Mouse (Mus musculus): ENCODE data around the gene Zfp362. TPM values are rescaled to one million over a fixed set of nuclear protein-coding genes. Genes with fewer than 3 reads are reported as not detected.
A peak's percentile ranks its signal among the peaks of the same experiment; 100 is the strongest.

Gene Zfp362
- 45.5 and 51.3 TPM in 2 replicates for polyA plus RNA-seq (2016; fragmentation: Nextera tagmentation; extraction: Ambion mirVana)

DNA sequence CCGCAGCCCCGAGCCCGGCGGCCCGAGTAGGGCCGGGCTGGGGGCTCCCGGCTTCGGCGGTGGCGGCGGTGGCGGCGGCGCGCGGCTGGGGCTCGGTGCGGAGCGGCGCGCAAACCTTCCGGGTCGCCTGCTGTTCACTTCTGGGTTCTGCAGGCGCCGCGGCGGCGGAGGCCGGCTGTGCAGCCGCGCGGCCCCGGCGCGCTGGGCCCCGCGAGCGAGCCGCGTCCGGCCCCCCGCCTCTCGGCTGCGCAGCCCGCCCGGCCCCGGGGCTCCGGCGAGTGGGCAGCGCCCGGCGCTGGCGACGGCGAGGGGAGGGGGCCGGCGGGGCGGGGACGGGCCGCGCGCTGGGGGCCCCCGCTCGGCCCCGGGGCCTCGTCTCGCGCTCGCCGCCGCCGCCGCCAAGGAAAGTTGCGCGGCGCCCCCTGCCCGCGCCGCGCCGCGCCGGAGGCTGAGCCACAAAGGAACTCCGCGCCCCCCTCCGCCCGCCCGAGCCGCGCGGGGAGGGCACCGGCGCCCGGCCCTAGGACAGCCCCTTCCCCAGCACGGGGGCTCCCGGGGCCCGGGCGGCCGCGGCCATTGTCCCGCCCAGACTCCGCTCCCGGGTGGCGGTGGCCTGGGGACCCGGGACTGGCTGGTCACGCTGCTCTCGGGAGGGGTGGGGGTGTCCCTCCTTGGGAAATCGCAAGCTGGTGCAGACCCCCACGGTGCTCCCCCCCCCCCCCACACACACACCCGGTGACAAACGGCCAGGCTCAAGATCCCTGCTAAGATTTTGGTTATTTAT lies at the start of gene Zfp362:
Gene Zfp362 (minus strand): TSS at position 3 of the 784 bp plus-strand sequence.
- Histone ChIP-seq H3K27ac (peak within 1 kb of the TSS; percentile 97), H3K9me3 (no peaks in the 10 kb centered on the region), H3K4me1 (peaks cover 46% of the 10 kb centered on the region), H3K36me3 (no peaks in the 10 kb centered on the region), H3K27me3 (replicated peaks) (no peaks in the 10 kb centered on the region), H3K4me3 (peak within 1 kb of the TSS; percentile 93), H3K4me2 (replicated peaks) (peak within 1 kb of the TSS; percentile 92), H3K9ac (peak within 1 kb of the TSS; percentile 98)
- under 1% methylated on average over 66 of the region's 111 CpGs for WGBS
- ATAC-seq (ENCODE audit: low FRiP score, low read depth), result peak; percentile 74

DNA sequence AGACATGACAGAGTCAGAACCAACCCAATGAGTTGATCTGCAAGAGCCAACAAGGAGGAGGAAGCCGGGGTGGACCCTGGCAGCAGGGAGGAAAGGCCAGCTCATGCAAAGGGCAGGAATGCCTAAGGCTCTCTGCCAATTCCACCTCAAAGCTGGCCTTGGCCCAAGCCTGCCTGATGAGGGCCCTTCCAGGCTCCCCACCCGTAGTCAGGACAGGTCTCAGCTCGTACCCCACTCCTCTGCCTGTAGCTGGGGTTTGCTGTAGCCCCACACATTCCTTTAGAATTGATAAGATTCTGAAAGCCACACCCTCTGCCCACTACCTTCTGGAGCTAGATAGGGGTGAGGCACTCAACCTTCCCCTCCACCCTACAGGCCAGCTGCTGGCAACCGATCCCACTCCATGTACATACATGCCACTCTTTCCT lies 49.8 kb upstream of the Zfp362 start:
- 0 out of 2 replicates have a peak, but pooled peaks cover 5% of the 10 kb centered on the region for H3K9me3 ChIP-seq
- H3K4me1 ChIP-seq, result peaks cover 5% of the 10 kb centered on the region; the same call in 1 of the 2 replicates
- H3K27ac ChIP-seq, result no peak overlapping the region
- ATAC-seq (ENCODE audit: low FRiP score, low read depth), result no peak
- H3K4me3 ChIP-seq, result no peak overlapping the region
- no peak overlapping the region for H3K9ac ChIP-seq
- WGBS, result 90% methylated on average over 4 of the region's 4 CpGs
- H3K36me3 ChIP-seq, result no peaks in the 10 kb centered on the region
- no peak overlapping the region for H3K4me2 ChIP-seq (replicated peaks)
- no peaks in the 10 kb centered on the region for H3K27me3 ChIP-seq (replicated peaks)

DNA sequence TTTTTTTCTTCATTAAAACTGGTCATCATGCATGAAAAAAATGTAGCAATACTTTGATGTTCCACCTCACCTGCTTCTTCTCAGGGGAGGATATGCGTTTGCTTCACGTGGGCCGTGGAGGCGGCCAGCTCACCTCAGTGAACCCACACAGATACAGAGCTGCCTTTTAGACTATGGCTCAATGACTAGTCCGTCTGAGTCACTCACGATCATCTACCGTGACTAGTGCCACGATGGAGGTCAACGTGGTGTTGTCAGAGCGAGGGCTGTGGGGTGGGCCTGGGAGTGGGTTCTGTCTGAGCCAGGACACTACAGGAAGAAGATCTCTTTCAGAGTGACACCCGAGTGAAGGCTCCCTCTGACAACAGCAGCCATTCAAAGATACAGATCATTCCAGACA lies 47.3 kb upstream of the Zfp362 start:
- ATAC-seq (ENCODE audit: low FRiP score, low read depth), result no peak
- Histone ChIP-seq H3K27ac (no peak overlapping the region), H3K9me3 (no peaks in the 10 kb centered on the region), H3K9ac (no peak overlapping the region), H3K4me2 (replicated peaks) (no peak overlapping the region), H3K36me3 (no peaks in the 10 kb centered on the region), H3K27me3 (replicated peaks) (no peaks in the 10 kb centered on the region), H3K4me3 (no peak overlapping the region), H3K4me1 (peaks cover 5% of the 10 kb centered on the region; the same call in 1 of the 2 replicates)
- 86% methylated on average over 11 of the region's 11 CpGs for WGBS

DNA sequence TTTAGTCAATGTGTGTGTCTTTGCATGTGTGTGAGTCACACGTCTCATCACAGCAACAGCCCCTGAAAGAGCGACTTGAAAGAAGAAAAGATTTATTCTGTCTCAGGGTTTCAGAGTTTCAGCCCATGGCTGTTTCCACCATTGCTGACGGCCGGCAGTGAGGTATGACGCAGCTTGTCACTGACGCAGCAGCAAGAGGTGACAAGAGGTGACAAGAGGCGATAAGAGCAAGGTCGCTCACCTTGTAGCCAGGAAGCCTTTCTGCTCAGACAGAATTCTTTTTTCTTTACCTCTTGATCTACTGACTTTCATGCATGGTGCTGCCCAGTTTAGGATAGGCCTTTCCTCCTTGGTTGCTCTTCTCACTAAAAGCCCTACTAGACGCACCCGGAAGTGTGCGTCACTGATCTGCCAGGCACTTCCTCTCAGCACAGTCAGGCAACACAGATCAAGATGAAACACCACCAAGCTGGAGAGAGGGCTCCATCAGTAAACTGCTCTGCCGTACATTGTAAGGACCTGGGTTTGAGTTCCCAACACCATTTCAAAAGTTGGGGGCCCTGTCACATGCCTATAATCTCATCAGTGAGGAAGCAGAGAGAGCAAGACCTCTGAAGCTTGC lies 46.5 kb upstream of the Zfp362 start:
- H3K27me3 ChIP-seq (replicated peaks), result no peaks in the 10 kb centered on the region
- no peaks in the 10 kb centered on the region for H3K9me3 ChIP-seq
- 90% methylated on average over 12 of the region's 12 CpGs for WGBS
- no peak overlapping the region for H3K9ac ChIP-seq
- H3K36me3 ChIP-seq, result no peaks in the 10 kb centered on the region
- H3K4me3 ChIP-seq, result no peak overlapping the region
- no peak for ATAC-seq (ENCODE audit: low FRiP score, low read depth)
- H3K27ac ChIP-seq, result no peak overlapping the region
- no peak overlapping the region for H3K4me2 ChIP-seq (replicated peaks)
- peaks cover 4% of the 10 kb centered on the region; the same call in 1 of the 2 replicates for H3K4me1 ChIP-seq

DNA sequence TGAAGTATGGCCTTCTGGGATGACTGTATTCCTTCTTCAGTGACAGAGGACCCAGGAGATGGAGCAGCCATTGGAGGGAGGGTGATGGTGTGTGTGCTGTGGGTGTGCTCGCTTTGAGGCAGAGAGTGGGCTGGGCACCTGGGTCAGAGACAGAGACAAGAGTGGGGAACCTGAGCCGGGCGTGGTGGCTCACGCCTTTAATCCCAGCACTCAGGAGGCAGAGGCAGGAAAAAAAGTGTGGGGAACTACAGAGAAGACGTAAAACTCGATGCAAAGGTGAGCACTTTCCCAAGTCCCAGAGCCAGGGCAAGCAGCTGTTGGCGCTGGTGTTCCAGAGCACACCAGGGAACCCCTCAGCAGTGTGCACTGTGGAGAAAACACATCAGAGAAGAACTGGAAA lies 43.8 kb upstream of the Zfp362 start:
- no peak overlapping the region for H3K4me3 ChIP-seq
- no peak overlapping the region for H3K4me2 ChIP-seq (replicated peaks)
- no peaks in the 10 kb centered on the region for H3K9me3 ChIP-seq
- 76% methylated on average over 7 of the region's 7 CpGs for WGBS
- no peaks in the 10 kb centered on the region for H3K27me3 ChIP-seq (replicated peaks)
- ATAC-seq (ENCODE audit: low FRiP score, low read depth), result no peak
- no peak overlapping the region for H3K27ac ChIP-seq
- no peaks in the 10 kb centered on the region for H3K4me1 ChIP-seq
- no peak overlapping the region for H3K9ac ChIP-seq
- no peaks in the 10 kb centered on the region for H3K36me3 ChIP-seq

DNA sequence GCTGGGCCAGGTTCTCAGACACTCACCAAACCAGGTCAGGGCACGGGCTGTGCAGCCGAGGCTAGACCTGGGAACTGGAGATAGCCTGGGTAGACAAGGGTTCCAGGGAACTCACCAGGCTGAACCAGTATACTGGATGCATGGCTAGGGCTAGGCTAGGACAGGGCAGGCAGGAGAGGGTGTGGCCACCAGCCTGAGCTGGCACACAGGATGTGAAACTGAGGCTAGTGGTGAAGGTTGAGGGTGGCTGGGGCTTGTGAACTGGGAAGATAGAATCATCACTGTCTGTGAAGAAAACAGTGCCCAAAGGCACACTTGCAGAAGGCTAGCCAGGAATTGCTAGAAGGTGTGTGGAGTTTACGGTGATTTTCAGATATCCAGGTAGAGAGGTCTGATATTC lies 43.1 kb upstream of the Zfp362 start:
- Histone ChIP-seq H3K4me1 (0 out of 2 replicates have a peak, but pooled peaks cover 5% of the 10 kb centered on the region), H3K9ac (no peak overlapping the region), H3K36me3 (no peaks in the 10 kb centered on the region), H3K4me2 (replicated peaks) (no peak overlapping the region), H3K27me3 (replicated peaks) (no peaks in the 10 kb centered on the region), H3K27ac (no peak overlapping the region), H3K9me3 (no peaks in the 10 kb centered on the region), H3K4me3 (no peak overlapping the region)
- 92% methylated on average over 3 of the region's 3 CpGs for WGBS
- no peak for ATAC-seq (ENCODE audit: low FRiP score, low read depth)

DNA sequence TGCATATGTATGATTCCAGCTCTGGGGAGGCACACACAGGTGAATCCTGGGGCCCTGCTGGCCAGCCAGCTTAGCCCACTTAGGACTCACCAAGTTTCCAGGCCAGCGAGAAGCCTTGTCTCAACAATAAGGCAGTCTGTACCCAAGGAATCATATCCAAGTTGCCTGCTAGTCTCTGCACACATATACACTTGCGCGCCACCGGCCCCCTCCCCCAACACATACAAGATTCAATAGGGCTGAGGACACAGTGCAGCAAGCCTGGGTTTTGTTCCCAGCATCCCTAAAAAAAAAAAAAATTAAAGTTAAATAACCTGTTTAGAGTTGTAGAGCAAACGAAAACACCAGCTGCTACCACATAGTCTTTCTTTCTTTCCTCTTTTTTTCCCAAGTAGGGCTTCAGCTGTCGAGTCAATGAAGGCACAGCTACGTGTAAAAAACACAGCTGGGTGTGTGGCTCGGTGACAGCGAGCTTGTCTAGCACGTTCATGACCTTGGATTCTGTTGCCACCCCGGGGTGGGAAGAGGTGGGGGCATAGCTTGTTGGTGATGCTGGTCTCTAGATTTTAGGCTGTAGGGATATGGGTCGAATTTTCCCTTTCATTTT lies 39.6 kb upstream of the Zfp362 start:
- Histone ChIP-seq H3K4me1 (0 out of 2 replicates have a peak, but pooled peaks cover 5% of the 10 kb centered on the region), H3K9me3 (no peaks in the 10 kb centered on the region), H3K4me3 (no peak overlapping the region), H3K4me2 (replicated peaks) (no peak overlapping the region), H3K27ac (no peak overlapping the region), H3K9ac (no peak overlapping the region), H3K36me3 (no peaks in the 10 kb centered on the region), H3K27me3 (replicated peaks) (no peaks in the 10 kb centered on the region)
- no peak for ATAC-seq (ENCODE audit: low FRiP score, low read depth)
- WGBS, result 77% methylated on average over 12 of the region's 12 CpGs

DNA sequence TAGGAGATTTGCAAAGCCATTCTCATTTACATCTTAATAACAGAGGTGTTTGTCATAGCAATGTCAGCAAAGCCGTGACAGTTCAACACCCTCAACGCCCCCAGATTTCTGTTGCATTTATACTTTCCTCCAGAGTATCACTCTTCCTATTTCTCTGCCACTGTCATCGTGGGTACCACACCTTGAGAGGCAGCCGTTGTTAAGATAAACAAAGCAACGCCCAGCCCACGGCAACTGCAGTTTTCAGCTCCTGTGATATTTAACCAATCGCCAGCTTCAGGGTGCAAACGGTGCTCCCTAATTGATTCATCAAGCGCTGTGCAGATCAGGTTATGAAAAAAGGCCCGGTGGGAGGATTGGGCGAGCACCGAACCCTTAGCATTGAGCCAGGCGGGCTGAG lies 38.7 kb upstream of the Zfp362 start:
- Histone ChIP-seq H3K9me3 (no peaks in the 10 kb centered on the region), H3K36me3 (no peaks in the 10 kb centered on the region), H3K27ac (no peak overlapping the region), H3K9ac (no peak overlapping the region), H3K4me2 (replicated peaks) (no peak overlapping the region), H3K4me1 (peaks cover 11% of the 10 kb centered on the region; the same call in 1 of the 2 replicates), H3K27me3 (replicated peaks) (no peaks in the 10 kb centered on the region), H3K4me3 (no peak overlapping the region)
- ATAC-seq (ENCODE audit: low FRiP score, low read depth), result no peak
- 56% methylated on average over 13 of the region's 13 CpGs for WGBS

DNA sequence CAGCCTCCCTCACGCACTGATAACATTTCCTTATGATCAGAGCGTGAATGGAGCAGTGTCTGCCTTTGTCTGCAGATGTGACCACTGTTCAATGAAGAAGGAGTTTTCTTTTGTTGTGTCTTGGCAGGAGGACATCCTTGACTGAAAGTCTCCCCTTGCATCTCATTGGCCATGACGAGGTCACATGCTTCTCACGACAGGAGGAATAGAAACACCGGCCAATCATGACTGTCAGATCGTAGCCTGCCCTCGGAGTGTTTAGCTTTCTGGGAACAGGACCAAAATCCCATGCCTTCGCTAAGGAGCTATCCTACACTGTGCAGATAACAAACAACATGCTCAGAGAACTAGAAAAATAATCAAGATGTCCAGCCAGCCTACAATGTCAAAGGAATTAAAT lies 35.4 kb upstream of the Zfp362 start:
- Histone ChIP-seq H3K4me3 (no peak overlapping the region), H3K4me2 (replicated peaks) (no peak overlapping the region), H3K4me1 (peaks cover 15% of the 10 kb centered on the region), H3K27ac (no peak overlapping the region), H3K9ac (no peak overlapping the region), H3K36me3 (no peaks in the 10 kb centered on the region), H3K9me3 (no peaks in the 10 kb centered on the region), H3K27me3 (replicated peaks) (no peaks in the 10 kb centered on the region)
- 55% methylated on average over 8 of the region's 8 CpGs for WGBS
- no peak for ATAC-seq (ENCODE audit: low FRiP score, low read depth)

DNA sequence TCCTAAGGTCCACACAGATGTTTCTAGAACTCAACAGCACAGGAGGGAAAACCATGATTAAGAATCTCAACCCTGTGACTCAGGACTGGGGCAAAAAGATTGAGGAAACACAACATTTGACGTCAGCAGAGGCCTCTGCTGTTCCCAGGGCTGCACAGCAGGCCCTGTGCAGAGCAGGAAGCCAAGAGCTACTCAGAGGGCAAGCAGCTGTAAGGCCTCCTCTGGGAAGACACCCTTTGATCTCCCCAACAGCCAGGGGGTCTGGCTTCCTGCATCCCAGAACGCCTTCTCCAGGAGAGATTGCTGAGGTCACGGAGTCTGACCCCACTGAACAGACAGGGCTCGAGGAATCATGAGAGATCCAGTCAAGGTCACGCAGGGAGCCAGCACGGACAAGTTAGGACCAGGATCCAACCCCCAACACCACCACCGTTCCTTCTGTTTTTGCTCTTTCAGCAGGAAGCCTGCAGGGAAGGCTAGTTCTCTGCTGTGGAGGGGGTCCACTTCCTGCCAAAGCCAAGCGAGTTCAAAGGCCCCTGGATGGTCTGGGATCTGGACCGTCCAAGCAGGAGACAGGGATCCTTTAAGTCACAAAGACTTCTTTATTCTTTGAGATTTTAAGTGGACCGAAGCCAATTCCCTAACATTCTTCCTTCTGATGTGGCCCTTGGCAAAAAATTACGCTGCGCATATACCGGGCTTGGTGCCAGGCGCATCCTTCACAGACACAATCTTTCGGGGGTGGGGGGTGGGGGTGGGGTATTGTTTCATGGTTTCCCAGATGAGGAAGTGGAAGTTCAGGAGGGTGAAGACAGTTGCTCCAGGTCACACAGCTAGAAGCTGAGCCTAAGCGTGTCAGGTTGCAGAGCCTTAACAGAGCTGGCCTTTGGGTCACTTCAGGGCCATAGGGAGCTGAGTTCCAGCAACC lies 34.2 kb upstream of the Zfp362 start:
- H3K4me2 ChIP-seq (replicated peaks), result no peak overlapping the region
- H3K4me3 ChIP-seq, result no peak overlapping the region
- no peaks in the 10 kb centered on the region for H3K27me3 ChIP-seq (replicated peaks)
- no peak for ATAC-seq (ENCODE audit: low FRiP score, low read depth)
- H3K27ac ChIP-seq, result no peak overlapping the region
- no peaks in the 10 kb centered on the region for H3K36me3 ChIP-seq
- H3K9ac ChIP-seq, result no peak overlapping the region
- H3K9me3 ChIP-seq, result no peaks in the 10 kb centered on the region
- 47% methylated on average over 16 of the region's 16 CpGs for WGBS
- H3K4me1 ChIP-seq, result peaks cover 15% of the 10 kb centered on the region

DNA sequence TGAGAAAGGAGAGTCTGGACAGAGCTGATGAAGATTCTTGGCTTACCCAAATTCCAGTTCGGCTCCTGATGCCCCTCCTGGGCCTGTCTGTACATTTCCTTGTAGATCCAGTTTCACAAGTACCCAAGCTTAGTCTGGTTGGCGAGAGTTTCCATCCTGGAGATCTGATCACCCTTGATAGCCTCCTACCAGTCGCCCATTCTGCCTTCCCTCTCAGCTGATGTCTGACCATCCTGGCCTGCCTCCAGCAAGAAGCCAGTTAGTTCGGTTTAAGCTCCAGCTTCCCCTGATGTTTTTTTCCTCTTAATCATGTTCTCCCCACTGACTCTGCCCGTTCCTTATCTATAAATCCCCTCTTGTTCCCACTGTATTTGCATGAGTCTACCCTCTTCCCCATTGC lies 32.4 kb upstream of the Zfp362 start:
- Histone ChIP-seq H3K27me3 (replicated peaks) (no peaks in the 10 kb centered on the region), H3K9me3 (no peaks in the 10 kb centered on the region), H3K4me1 (peaks cover 10% of the 10 kb centered on the region), H3K4me2 (replicated peaks) (no peak overlapping the region), H3K36me3 (no peaks in the 10 kb centered on the region), H3K9ac (no peak overlapping the region), H3K27ac (no peak overlapping the region), H3K4me3 (no peak overlapping the region)
- no peak for ATAC-seq (ENCODE audit: low FRiP score, low read depth)
- WGBS, result 79% methylated on average over 5 of the region's 5 CpGs

All from neural tube, embryonic 12.5 days (tissue).